Mouse (Mus musculus) intestine, embryonic 14.5 days (tissue): ENCODE results near the gene Nhsl1. TPM values are rescaled to one million over a fixed set of nuclear protein-coding genes. Genes with fewer than 3 reads are reported as not detected.

Source experiments
- ATAC-seq: fragments of 200-750 bp; cut with Nextera tagmentation; replicated peaks from 2 replicates; pipeline ENCODE4 v1.8.0; 2017; ENCODE audit warnings: low read depth, moderate number of reproducible peaks, moderate TSS enrichment, moderate library complexity; ENCODE audit not compliant: low FRiP score, low TSS enrichment
- DNase-seq: peaks from one replicate; pipeline ENCODE4 v3.0.0-alpha.2; 2018; ENCODE audit warnings: low spot score
- H3K27ac ChIP-seq: fragments of 300-500 bp; sonication (generic); 2 replicates; pipeline ENCODE4 v1.5.1; 2014; ENCODE audit warnings: low read depth, mild to moderate bottlenecking, control low read depth
- H3K27me3 ChIP-seq: fragments of 300-500 bp; sonication (generic); replicated peaks from 2 replicates; pipeline ENCODE4 v1.6.1; 2014; ENCODE audit warnings: low read length, control low read depth; ENCODE audit not compliant: control insufficient read depth, insufficient read depth
- H3K36me3 ChIP-seq: fragments of 300-500 bp; sonication (generic); 2 replicates; pipeline ENCODE4 v1.6.1; 2014; ENCODE audit warnings: low read length, control low read depth; ENCODE audit not compliant: control insufficient read depth, insufficient read depth
- H3K4me1 ChIP-seq: fragments of 300-500 bp; sonication (generic); replicated peaks from 2 replicates; pipeline ENCODE4 v1.6.1; 2014; ENCODE audit warnings: low read length, control low read depth, mixed read lengths; ENCODE audit not compliant: control insufficient read depth, insufficient read depth
- H3K4me2 ChIP-seq: fragments of 300-500 bp; sonication (generic); 2 replicates; pipeline ENCODE4 v1.6.1; 2014; ENCODE audit warnings: low read length
- H3K4me3 ChIP-seq: fragments of 300-500 bp; sonication (generic); 2 replicates; pipeline ENCODE4 v1.5.1; 2014; ENCODE audit warnings: low read depth, low read length, control low read depth, mixed read lengths
- H3K9ac ChIP-seq: fragments of 300-500 bp; sonication (generic); 2 replicates; pipeline ENCODE4 v1.6.1; 2014; ENCODE audit warnings: mild to moderate bottlenecking, low read length
- H3K9me3 ChIP-seq: fragments of 300-500 bp; sonication (generic); 2 replicates; pipeline ENCODE4 v1.6.1; 2016; ENCODE audit warnings: low read length, control low read depth; ENCODE audit not compliant: control insufficient read depth
- WGBS: fragments of 180-500 bp; shearing (Covaris S2); extraction: QIAGEN DNeasy Blood & Tissue Kit; methylation state at CpG from one replicate; pipeline ENCODE4 v1.1.7; 2014; 5-methylcytosine and 5-hydroxymethylcytosine counted together
- polyA plus RNA-seq: library from polyadenylated mRNA; unstranded; fragments of >200 nt; fragmentation: Nextera tagmentation; extraction: Ambion mirVana; gene quantifications from 2 replicates; pipeline ENCODE4 v1.2.1, GENCODE M21; 2014

Gene Nhsl1
- polyA plus RNA-seq, 1 experiment from 2014 or later = 10.6 TPM

GRCm38 (mm10) chr10:18356461-18356860, 37.7 kb downstream of the Nhsl1 start:
- Histone ChIP-seq H3K9me3 (no peaks in the 10 kb centered on the region), H3K36me3 (no peaks in the 10 kb centered on the region), H3K27ac (no peak overlapping the region), H3K4me1 (no peaks in the 10 kb centered on the region), H3K4me3 (no peak overlapping the region), H3K4me2 (no peak overlapping the region), H3K9ac (no peak overlapping the region), H3K27me3 (no peaks in the 10 kb centered on the region)
- DNase-seq (no peak), ATAC-seq (no peak)
- 81% methylated on average over 6 of the region's 6 CpGs for WGBS

DNA sequence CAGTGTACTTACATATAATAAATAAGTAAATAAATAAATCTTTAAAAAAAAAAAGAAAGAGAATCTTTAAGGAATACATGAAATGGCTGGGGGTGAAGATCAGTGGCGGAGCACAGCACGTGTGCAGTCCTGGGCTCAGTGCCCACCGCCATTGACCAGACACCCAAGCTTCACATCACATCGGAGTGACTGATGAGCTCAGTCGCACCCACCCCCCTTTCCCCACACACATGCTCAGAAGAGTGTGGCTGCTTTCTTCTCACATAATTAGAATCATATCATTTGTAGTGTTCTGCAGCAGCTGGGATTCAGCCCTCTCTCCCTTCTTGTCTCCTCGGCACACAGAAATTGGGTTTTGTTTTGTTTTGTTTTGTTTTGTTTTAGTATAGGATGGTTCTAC, 38.4 kb downstream of the Nhsl1 start:
- Histone ChIP-seq H3K4me3 (no peak overlapping the region), H3K4me1 (no peaks in the 10 kb centered on the region), H3K9me3 (no peaks in the 10 kb centered on the region), H3K27ac (no peak overlapping the region), H3K36me3 (no peaks in the 10 kb centered on the region), H3K27me3 (no peaks in the 10 kb centered on the region), H3K4me2 (no peak overlapping the region), H3K9ac (no peak overlapping the region)
- WGBS = 76% methylated on average over 6 of the region's 6 CpGs
- ATAC-seq (no peak), DNase-seq (no peak)

DNA sequence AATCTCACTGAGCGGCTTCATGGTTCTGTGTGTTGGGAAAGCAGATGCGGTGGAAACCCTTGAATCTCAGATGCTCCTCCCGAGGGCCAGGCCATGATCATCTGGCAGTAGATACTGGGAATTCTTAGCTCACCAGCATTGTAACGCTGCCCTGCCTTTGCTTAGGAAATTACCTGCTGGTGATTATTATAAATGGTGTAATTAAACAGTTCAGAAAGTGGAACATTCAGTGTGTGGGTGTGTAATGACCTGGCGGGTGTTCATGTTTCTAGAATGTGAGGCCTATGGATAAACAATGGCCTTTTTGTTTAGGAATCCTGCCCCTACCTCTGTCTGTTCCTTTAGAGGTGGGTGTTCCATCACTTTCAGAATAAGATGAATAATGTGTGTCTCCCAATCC, 39.7 kb downstream of the Nhsl1 start:
- H3K4me2 ChIP-seq = no peak overlapping the region
- H3K27ac ChIP-seq = no peak overlapping the region
- H3K9ac ChIP-seq = no peak overlapping the region
- no peak overlapping the region for H3K4me3 ChIP-seq
- H3K4me1 ChIP-seq = no peaks in the 10 kb centered on the region
- 61% methylated on average over 5 of the region's 5 CpGs for WGBS
- DNase-seq (no peak), ATAC-seq (no peak)
- no peaks in the 10 kb centered on the region for H3K36me3 ChIP-seq
- H3K27me3 ChIP-seq = no peaks in the 10 kb centered on the region
- H3K9me3 ChIP-seq = no peaks in the 10 kb centered on the region

GRCm38 (mm10) chr10:18360175-18360574, 41.4 kb downstream of the Nhsl1 start:
- WGBS = 89% methylated on average over 6 of the region's 6 CpGs
- H3K4me1 ChIP-seq = no peaks in the 10 kb centered on the region
- H3K27ac ChIP-seq = no peak overlapping the region

DNA sequence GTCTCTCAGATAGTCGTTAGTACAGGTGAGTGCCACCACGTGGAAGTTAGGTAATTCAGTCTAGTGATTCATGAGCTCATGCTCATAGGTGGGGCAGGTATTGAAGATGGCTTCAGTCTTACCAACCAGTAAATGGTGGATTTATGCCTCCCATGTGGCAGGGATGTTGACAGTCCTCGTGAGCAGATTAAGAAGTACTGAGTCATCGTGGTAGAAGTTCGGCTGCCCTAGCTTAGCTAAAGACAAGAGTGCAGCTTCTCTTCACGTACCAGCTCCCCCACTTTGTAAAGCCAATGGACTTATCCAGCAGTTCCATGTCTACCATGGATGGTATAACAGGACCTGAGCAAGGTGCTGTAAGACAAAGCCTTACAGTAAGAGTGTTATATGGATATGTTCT, 46.6 kb downstream of the Nhsl1 start:
- ATAC-seq (no peak), DNase-seq (no peak)
- H3K27ac ChIP-seq = no peak overlapping the region
- 91% methylated on average over 6 of the region's 6 CpGs for WGBS
- H3K36me3 ChIP-seq = no peaks in the 10 kb centered on the region
- no peaks in the 10 kb centered on the region for H3K9me3 ChIP-seq
- H3K4me3 ChIP-seq = no peak overlapping the region
- peaks cover 1% of the 10 kb centered on the region; the same call in 1 of the 2 replicates for H3K4me1 ChIP-seq
- H3K27me3 ChIP-seq = no peaks in the 10 kb centered on the region
- no peak overlapping the region for H3K9ac ChIP-seq
- H3K4me2 ChIP-seq = no peak overlapping the region

More at GRCm38 (mm10) chr10:18360175-18360574, 41.4 kb downstream of the Nhsl1 start:
- Histone ChIP-seq H3K9ac (no peak overlapping the region), H3K4me3 (no peak overlapping the region), H3K9me3 (no peaks in the 10 kb centered on the region), H3K4me2 (no peak overlapping the region), H3K36me3 (no peaks in the 10 kb centered on the region), H3K27me3 (no peaks in the 10 kb centered on the region)
- DNase-seq (no peak), ATAC-seq (no peak)

- Histone ChIP-seq H3K4me3 (no peak overlapping the region), H3K27ac (no peak overlapping the region), H3K4me1 (peaks cover 8% of the 10 kb centered on the region), H3K4me2 (no peak overlapping the region), H3K27me3 (no peaks in the 10 kb centered on the region), H3K9me3 (no peaks in the 10 kb centered on the region), H3K9ac (no peak overlapping the region), H3K36me3 (no peaks in the 10 kb centered on the region)
- DNase-seq (no peak), ATAC-seq (no peak)
- 88% methylated on average over 7 of the region's 7 CpGs for WGBS
Observed at GRCm38 (mm10) chr10:18366697-18367096, 47.9 kb downstream of the Nhsl1 start.

GRCm38 (mm10) chr10:18368111-18368510, 49.3 kb downstream of the Nhsl1 start:
- Histone ChIP-seq H3K4me2 (no peak overlapping the region), H3K36me3 (no peaks in the 10 kb centered on the region), H3K27ac (no peak overlapping the region), H3K4me3 (no peak overlapping the region), H3K4me1 (peaks cover 9% of the 10 kb centered on the region), H3K9ac (no peak overlapping the region), H3K9me3 (no peaks in the 10 kb centered on the region), H3K27me3 (no peaks in the 10 kb centered on the region)
- WGBS = 96% methylated on average over 8 of the region's 8 CpGs
- DNase-seq (no peak), ATAC-seq (no peak)

GRCm38 (mm10) chr10:18370475-18371286, 51.9 kb downstream of the Nhsl1 start:
- H3K27ac ChIP-seq = peak overlapping the region; percentile 28
- peak; percentile 72 for DNase-seq
- H3K27me3 ChIP-seq = no peaks in the 10 kb centered on the region
- H3K9ac ChIP-seq = no peak overlapping the region
- 21% methylated on average over 17 of the region's 17 CpGs for WGBS
- no peak overlapping the region for H3K4me3 ChIP-seq
- ATAC-seq = peak; percentile 82
- H3K36me3 ChIP-seq = no peaks in the 10 kb centered on the region
- peak overlapping the region; percentile 24 for H3K4me2 ChIP-seq
- H3K4me1 ChIP-seq = peaks cover 9% of the 10 kb centered on the region
- H3K9me3 ChIP-seq = no peaks in the 10 kb centered on the region

GRCm38 (mm10) chr10:18371866-18372265, 53.1 kb downstream of the Nhsl1 start:
- no peak for DNase-seq
- H3K9ac ChIP-seq = no peak overlapping the region
- peak; percentile 40; the same call in 1 of the 2 replicates for ATAC-seq

More at GRCm38 (mm10) chr10:18371866-18372265, 53.1 kb downstream of the Nhsl1 start:
- H3K27me3 ChIP-seq = no peaks in the 10 kb centered on the region
- H3K4me3 ChIP-seq = no peak overlapping the region
- peaks cover 9% of the 10 kb centered on the region for H3K4me1 ChIP-seq
- WGBS = 52% methylated on average over 13 of the region's 13 CpGs
- no peak overlapping the region; the same call in 1 of the 2 replicates for H3K27ac ChIP-seq
- no peaks in the 10 kb centered on the region for H3K36me3 ChIP-seq
- H3K4me2 ChIP-seq = peak overlapping the region; percentile 20
- no peaks in the 10 kb centered on the region for H3K9me3 ChIP-seq
